In genomic region chr9:13826832-13827405, GRCm38 (mm10) we compare ENCODE assay signal across 8 mouse cellular contexts. TPM values are rescaled to one million over a fixed set of nuclear protein-coding genes. Genes with fewer than 3 reads are reported as not detected.
DNase-seq lines count a peak whose midpoint lies in the region; ATAC-seq and TF ChIP-seq lines count a peak whose summit lies in the region.

Cep57 (minus strand) TSS chr9:13827107.

- peak within 1 kb of the TSS; percentile 74 for H3K4me2 ChIP-seq in heart, embryonic 15.5 days
- H3K4me2 ChIP-seq in liver, embryonic 14.5 days (ENCODE audit: low read depth): peak within 1 kb of the TSS; percentile 84
- H3K4me2 ChIP-seq in neural tube, embryonic 11.5 days (ENCODE audit: low read depth): peak within 1 kb of the TSS; percentile 76
- peak within 1 kb of the TSS; percentile 74 for H3K4me2 ChIP-seq in stomach, postnatal 0 days (replicated peaks; ENCODE audit: low read depth)

- under 1% methylated on average over 44 of the region's 44 CpGs for WGBS in forebrain, embryonic 10.5 days
- WGBS in heart, embryonic 15.5 days: 0% methylated on average over 44 of the region's 44 CpGs
- WGBS in liver, embryonic 14.5 days (ENCODE audit: insufficient replicate concordance): under 1% methylated on average over 44 of the region's 44 CpGs
- WGBS in neural tube, embryonic 11.5 days: under 1% methylated on average over 44 of the region's 44 CpGs
- WGBS in stomach, postnatal 0 days: under 1% methylated on average over 43 of the region's 44 CpGs

- peaks cover 58% of the 10 kb centered on the region for H3K36me3 ChIP-seq in forebrain, embryonic 10.5 days (replicated peaks)
- H3K36me3 ChIP-seq in heart, embryonic 15.5 days: peaks cover 17% of the 10 kb centered on the region
- peaks cover 14% of the 10 kb centered on the region for H3K36me3 ChIP-seq in liver, embryonic 14.5 days (replicated peaks; ENCODE audit: control insufficient read depth, insufficient read depth, low read depth)
- no peaks in the 10 kb centered on the region for H3K36me3 ChIP-seq in neural tube, embryonic 11.5 days (ENCODE audit: control insufficient read depth, insufficient read depth, low read length)
- H3K36me3 ChIP-seq in stomach, postnatal 0 days (ENCODE audit: control insufficient read depth, insufficient read depth, low read length): peaks cover 2% of the 10 kb centered on the region; the same call in 1 of the 2 replicates

- H3K27ac ChIP-seq in forebrain, embryonic 10.5 days: peak within 1 kb of the TSS; percentile 99
- peak within 1 kb of the TSS; percentile 99 for H3K27ac ChIP-seq in heart, embryonic 15.5 days
- H3K27ac ChIP-seq in liver, embryonic 14.5 days: peak within 1 kb of the TSS; percentile 92
- peak within 1 kb of the TSS; percentile 94 for H3K27ac ChIP-seq in neural tube, embryonic 11.5 days (ENCODE audit: low read depth, low read length)
- H3K27ac ChIP-seq in stomach, postnatal 0 days (replicated peaks): peak within 1 kb of the TSS; percentile 99

- H3K4me1 ChIP-seq in forebrain, embryonic 10.5 days: peaks cover 38% of the 10 kb centered on the region
- peaks cover 19% of the 10 kb centered on the region for H3K4me1 ChIP-seq in heart, embryonic 15.5 days (replicated peaks)
- H3K4me1 ChIP-seq in liver, embryonic 14.5 days (replicated peaks; ENCODE audit: control insufficient read depth in 2 of 2, insufficient read depth in 2 of 2, low read length in 1 of 2): peaks cover 11 to 18% of the 10 kb centered on the region in 2 experiments
- H3K4me1 ChIP-seq in neural tube, embryonic 11.5 days (ENCODE audit: control insufficient read depth, insufficient read depth, low read length): peaks cover 16% of the 10 kb centered on the region
- 0 out of 2 replicates have a peak, but pooled peaks cover 2% of the 10 kb centered on the region for H3K4me1 ChIP-seq in stomach, postnatal 0 days (replicated peaks; ENCODE audit: control insufficient read depth, insufficient read depth)

- no peak for TF ChIP-seq CTCF in liver, embryonic 14.5 days (IDR thresholded peaks at IDR 0.05; ENCODE audit: low read depth)
- TF ChIP-seq CTCF in stomach, postnatal 0 days (IDR thresholded peaks at IDR 0.05; ENCODE audit: low read depth): peak; percentile 12; the same call in 1 of the 2 replicates

- ATAC-seq in heart, embryonic 15.5 days (replicated peaks; ENCODE audit: insufficient number of reproducible peaks, insufficient read depth, low FRiP score, low read depth): peak; percentile 89
- ATAC-seq in liver, embryonic 14.5 days (ENCODE audit: insufficient read depth): peak; percentile 84
- ATAC-seq in neural tube, embryonic 11.5 days (ENCODE audit: insufficient read depth, low FRiP score, low TSS enrichment): peak; percentile 92
- ATAC-seq in stomach, postnatal 0 days (ENCODE audit: low FRiP score, low TSS enrichment): peak; percentile 92

- H3K9ac ChIP-seq in heart, embryonic 15.5 days: peak within 1 kb of the TSS; percentile 93
- H3K9ac ChIP-seq in liver, embryonic 14.5 days (replicated peaks): peak within 1 kb of the TSS; percentile 87
- H3K9ac ChIP-seq in neural tube, embryonic 11.5 days (ENCODE audit: low read length): peak within 1 kb of the TSS; percentile 95
- H3K9ac ChIP-seq in stomach, postnatal 0 days (ENCODE audit: low read length): peak within 1 kb of the TSS; percentile 92

- peak; percentile 93 to 96 for DNase-seq in CD8-positive naive resting alpha-beta T cell, adult 2 months (ENCODE audit: low read depth in 2 of 2, low spot score in 2 of 2)
- DNase-seq in c-Kit-positive CD71-negative TER-119-negative erythroid progenitor cells, embryonic 14.5 days (ENCODE audit: low read depth): peak; percentile 95
- DNase-seq in forebrain, embryonic 10.5 days (ENCODE audit: extremely low spot score, low spot score): peak; percentile 94
- peak; percentile 95 to 97 for DNase-seq in kidney, postnatal 25 days
- DNase-seq in liver, embryonic 14.5 days (ENCODE audit: low read depth in 3 of 3, low spot score in 3 of 3): peak; percentile 98
- DNase-seq in neural tube, embryonic 11.5 days (ENCODE audit: low spot score): peak; percentile 95
- DNase-seq in stomach, postnatal 0 days (ENCODE audit: low spot score): peak; percentile 94

- no peaks in the 10 kb centered on the region for H3K9me3 ChIP-seq in forebrain, embryonic 10.5 days
- H3K9me3 ChIP-seq in heart, embryonic 15.5 days (replicated peaks): no peaks in the 10 kb centered on the region
- H3K9me3 ChIP-seq in liver, embryonic 14.5 days (ENCODE audit: control insufficient read depth, low read length): no peaks in the 10 kb centered on the region
- no peaks in the 10 kb centered on the region for H3K9me3 ChIP-seq in neural tube, embryonic 11.5 days (ENCODE audit: control insufficient read depth, low read length)
- H3K9me3 ChIP-seq in stomach, postnatal 0 days (ENCODE audit: control insufficient read depth, low read length): no peaks in the 10 kb centered on the region

- H3K4me3 ChIP-seq in forebrain, embryonic 10.5 days: peak within 1 kb of the TSS; percentile 93
- H3K4me3 ChIP-seq in heart, embryonic 15.5 days: peak within 1 kb of the TSS; percentile 75
- peak within 1 kb of the TSS; percentile 81 to 89 for H3K4me3 ChIP-seq in liver, embryonic 14.5 days (ENCODE audit: insufficient read depth in 1 of 2, low read depth in 2 of 2, low read length in 2 of 2)
- H3K4me3 ChIP-seq in neural tube, embryonic 11.5 days (ENCODE audit: low read depth, low read length): peak within 1 kb of the TSS; percentile 65
- peak within 1 kb of the TSS; percentile 80 for H3K4me3 ChIP-seq in stomach, postnatal 0 days (ENCODE audit: low read depth, low read length)

- TF ChIP-seq EP300 in liver, embryonic 14.5 days (IDR thresholded peaks at IDR 0.05; ENCODE audit: low read depth): no peak
- TF ChIP-seq EP300 in stomach, postnatal 0 days (optimal IDR thresholded peaks at IDR 0.05): no peak

- H3K27me3 ChIP-seq in forebrain, embryonic 10.5 days (ENCODE audit: poor library complexity, severe bottlenecking): no peaks in the 10 kb centered on the region
- no peaks in the 10 kb centered on the region for H3K27me3 ChIP-seq in heart, embryonic 15.5 days
- no peaks in the 10 kb centered on the region for H3K27me3 ChIP-seq in liver, embryonic 14.5 days (ENCODE audit: control insufficient read depth, insufficient read depth, low read length)
- no peaks in the 10 kb centered on the region for H3K27me3 ChIP-seq in neural tube, embryonic 11.5 days (ENCODE audit: control insufficient read depth, insufficient read depth, low read length)
- no peaks in the 10 kb centered on the region for H3K27me3 ChIP-seq in stomach, postnatal 0 days (ENCODE audit: control insufficient read depth, insufficient read depth, low read length)

RNA-seq across cellular contexts. Expression of gene Cep57, which starts in this region (rescaled TPM):
- 69.9 and 71.4 TPM in 2 replicates for polyA plus RNA-seq in forebrain, embryonic 10.5 days (2016; fragmentation: Nextera tagmentation; extraction: Ambion mirVana)
- polyA plus RNA-seq in heart, embryonic 15.5 days (2015; fragmentation: Nextera tagmentation; extraction: Ambion mirVana): 32.7 and 35.0 TPM in 2 replicates
- 14.6 and 26.2 TPM in 2 replicates for polyA plus RNA-seq in liver, embryonic 14.5 days (2012; rRNA removed)
- 34.5 and 37.2 TPM in 2 replicates for polyA plus RNA-seq in liver, embryonic 14.5 days (2014; fragmentation: Nextera tagmentation; extraction: Ambion mirVana)
- polyA plus RNA-seq in neural tube, embryonic 11.5 days (2014; fragmentation: Nextera tagmentation; extraction: Ambion mirVana): 57.2 and 60.2 TPM in 2 replicates
- polyA plus RNA-seq in stomach, postnatal 0 days (2015; fragmentation: Nextera tagmentation; extraction: Ambion mirVana): 24.0 and 26.1 TPM in 2 replicates

Comparison
In these comparisons a context has a peak if more than half of its experiments do, and no peak if none do; other contexts are left out.
1. Peak in every context shown above with its lines: DNase-seq, ATAC-seq, H3K4me3 ChIP-seq and H3K27ac ChIP-seq.